Mouse (Mus musculus) right cerebral cortex, postnatal 4 days (tissue): ENCODE results near the gene Schip1.
A peak's percentile ranks its signal among the peaks of the same experiment; 100 is the strongest.

Experiments
- DNase-seq: peaks from one replicate; pipeline ENCODE4 v3.0.0-alpha.2; 2022

Schip1 gene

GRCm38 (mm10) chr3:68393578-68393977 lies 329.0 kb downstream of the Schip1 start:
- no peak for DNase-seq

- no peak for DNase-seq
Observed at GRCm38 (mm10) chr3:68398691-68399090, 334.1 kb downstream of the Schip1 start.

- DNase-seq, result no peak
Observed at GRCm38 (mm10) chr3:68400121-68400520, 335.5 kb downstream of the Schip1 start.

- DNase-seq, result no peak
Observed at GRCm38 (mm10) chr3:68403343-68403742, 338.7 kb downstream of the Schip1 start.

- peak; percentile 7 for DNase-seq
Observed at GRCm38 (mm10) chr3:68403783-68404217, 339.2 kb downstream of the Schip1 start.

GRCm38 (mm10) chr3:68405724-68406123 lies 341.1 kb downstream of the Schip1 start:
- DNase-seq, result no peak

- no peak for DNase-seq
Observed at GRCm38 (mm10) chr3:68412262-68412661, 347.7 kb downstream of the Schip1 start.

DNA sequence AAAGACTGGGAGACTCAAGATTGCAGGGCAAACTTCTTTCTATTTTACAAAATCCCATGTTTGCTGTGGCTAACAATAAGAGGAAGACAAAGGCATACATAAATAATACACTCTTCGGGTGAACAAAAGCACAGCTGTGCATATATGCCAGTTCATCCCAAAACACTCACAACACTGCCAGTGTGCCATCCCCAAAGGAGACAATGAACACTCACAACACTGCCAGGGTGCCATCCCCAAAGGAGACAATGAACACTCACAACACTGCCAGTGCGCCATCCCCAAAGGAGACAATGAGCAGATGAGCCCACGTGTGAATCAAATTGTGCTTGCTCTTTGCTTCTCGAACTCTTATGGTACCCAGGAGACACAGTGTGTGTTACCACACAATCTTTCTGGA lies 355.2 kb downstream of the Schip1 start:
- no peak for DNase-seq

DNA sequence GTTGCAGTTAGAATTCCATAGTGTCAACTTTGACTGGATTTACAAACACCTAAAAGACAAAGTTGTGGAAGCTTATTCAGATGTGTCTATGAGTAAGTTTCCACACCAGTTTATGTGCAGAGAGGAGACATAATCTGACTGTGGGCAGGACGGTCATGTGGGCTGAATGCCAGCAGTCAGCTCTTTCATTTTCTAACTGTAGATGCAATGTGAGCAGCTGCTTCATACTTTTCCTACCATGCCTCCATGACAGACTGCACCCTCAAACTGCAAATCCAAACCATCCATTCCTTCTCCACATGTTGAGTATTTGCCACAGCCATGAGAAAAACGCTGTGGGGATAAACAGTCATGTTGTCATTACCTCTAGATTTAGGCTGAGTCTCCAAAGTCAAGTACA lies 356.3 kb downstream of the Schip1 start:
- no peak for DNase-seq

DNA sequence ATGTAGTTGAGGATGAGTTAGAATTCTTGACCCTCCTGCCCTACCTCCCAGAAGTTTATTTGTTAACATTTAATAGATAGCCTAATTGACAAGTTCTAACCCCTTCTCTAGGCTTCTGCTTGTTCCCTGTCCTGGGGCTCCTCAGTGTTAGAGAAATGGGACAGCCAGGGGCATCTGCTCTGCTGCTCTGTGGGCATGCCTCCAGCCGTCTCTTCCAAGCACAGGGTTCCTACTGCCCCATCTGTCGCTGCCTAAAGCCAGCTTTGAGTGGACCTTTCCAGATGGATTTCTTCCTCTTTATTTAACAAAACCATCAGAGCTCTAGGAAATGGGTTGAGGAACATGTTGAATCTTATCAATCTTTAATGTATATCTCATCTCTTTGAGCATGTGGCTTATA lies 357.2 kb downstream of the Schip1 start:
- DNase-seq, result no peak

GRCm38 (mm10) chr3:68428081-68428480 lies 363.5 kb downstream of the Schip1 start:
- no peak for DNase-seq

DNA sequence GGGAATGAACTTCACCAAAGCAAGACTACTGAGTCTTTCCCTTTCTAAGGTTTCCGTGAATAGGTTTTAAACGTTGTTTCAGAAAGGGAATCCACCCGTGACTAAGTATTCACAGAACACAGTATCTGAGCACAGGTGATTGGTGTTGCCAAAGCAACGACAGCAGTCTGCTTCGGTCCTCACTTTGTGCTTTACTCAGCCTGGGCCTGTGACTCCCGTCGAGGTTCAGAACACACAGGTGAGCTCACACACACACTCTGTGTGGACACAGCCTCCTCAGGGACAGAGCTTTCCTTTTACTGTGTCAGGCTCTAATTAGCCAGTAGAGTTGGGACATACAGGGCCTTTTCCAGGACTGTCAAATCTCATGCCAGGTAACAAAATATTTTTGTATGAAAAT lies 369.8 kb downstream of the Schip1 start:
- no peak for DNase-seq

DNA sequence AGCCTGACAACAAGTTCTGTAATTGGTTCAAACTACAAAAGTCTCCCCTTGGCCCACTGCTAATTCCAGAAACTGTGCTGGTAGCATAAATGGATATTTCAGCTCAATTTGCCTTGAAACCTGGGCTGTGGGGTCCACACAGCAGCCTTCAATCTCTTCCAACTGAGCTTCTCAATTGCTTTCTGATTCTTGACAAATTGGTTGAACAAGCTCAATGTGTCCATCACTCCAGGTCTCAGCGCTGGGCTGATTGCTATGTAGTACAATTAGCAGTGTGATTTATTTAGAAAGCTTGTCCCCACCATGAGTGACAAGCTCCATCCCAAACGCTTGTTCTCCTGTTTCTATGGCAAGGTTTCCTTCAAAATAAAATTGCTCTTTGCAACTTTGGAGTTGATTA lies 370.3 kb downstream of the Schip1 start:
- no peak for DNase-seq

DNA sequence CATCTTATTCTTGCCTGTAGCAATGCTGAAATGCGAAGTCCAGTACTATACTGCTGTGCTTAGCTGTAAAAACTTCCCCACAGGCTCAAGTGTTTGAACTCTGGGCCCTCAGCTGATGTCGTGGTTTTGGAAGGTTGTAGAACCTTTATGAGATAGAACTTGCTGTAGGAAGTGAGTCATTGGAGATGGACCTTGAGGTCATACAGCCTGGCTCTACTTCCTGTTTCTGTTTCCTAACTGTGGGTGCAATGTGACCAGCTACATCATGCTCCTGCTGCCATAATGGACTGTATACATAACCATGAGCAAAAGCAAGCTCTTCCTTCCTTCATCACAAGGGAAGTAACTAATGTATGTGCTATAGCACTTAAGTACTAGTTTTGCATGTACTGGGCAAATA lies 383.9 kb downstream of the Schip1 start:
- no peak for DNase-seq

- DNase-seq, result no peak
Observed at GRCm38 (mm10) chr3:68451634-68452033, 387.0 kb downstream of the Schip1 start.

DNA sequence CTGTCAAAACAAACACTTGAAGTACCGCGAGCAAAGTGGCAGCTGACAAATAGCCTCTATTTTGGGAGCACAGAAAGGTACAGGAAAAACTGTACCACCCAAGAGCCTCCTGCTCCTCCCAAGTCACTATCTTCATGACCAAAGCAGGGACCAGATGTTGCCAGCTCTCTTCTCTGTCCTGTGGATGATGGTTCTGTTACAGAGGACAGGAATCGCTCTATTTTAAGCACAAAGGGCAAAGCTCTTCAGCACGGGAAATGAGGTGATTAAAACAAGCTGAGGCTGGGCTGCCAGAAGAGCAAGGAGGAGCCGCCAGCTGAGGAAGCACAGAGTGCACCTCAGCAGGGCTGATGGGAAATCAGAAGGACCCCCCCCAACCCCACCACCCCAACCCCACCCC lies 388.7 kb downstream of the Schip1 start:
- no peak for DNase-seq

GRCm38 (mm10) chr3:68453719-68454455 lies 389.3 kb downstream of the Schip1 start:
- no peak for DNase-seq

- DNase-seq, result no peak
Observed at GRCm38 (mm10) chr3:68466643-68467042, 402.0 kb downstream of the Schip1 start.

- no peak for DNase-seq
Observed at GRCm38 (mm10) chr3:68467941-68468687, 403.5 kb downstream of the Schip1 start.

DNA sequence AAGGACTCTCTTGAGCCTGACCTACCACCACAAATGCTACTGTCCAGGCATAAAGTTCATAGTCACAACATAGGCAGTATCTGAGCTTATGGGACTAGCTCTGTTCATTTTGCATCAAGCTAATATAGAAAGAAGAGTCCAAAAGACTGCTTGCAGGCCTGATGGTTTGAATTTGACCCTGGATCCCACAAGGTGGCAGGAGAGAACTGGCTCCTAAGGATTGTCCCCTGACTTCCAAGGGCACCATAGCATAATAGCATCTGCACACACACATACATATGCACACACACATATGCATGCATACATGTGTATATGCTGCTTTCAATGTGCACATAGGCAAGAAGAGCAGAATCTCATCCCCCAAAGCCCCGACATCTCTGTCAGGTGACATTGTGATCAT lies 405.0 kb downstream of the Schip1 start:
- DNase-seq, result no peak

- no peak for DNase-seq
Observed at GRCm38 (mm10) chr3:68470061-68470460, 405.5 kb downstream of the Schip1 start.

- DNase-seq, result no peak
Observed at GRCm38 (mm10) chr3:68470622-68471021, 406.0 kb downstream of the Schip1 start.

DNA sequence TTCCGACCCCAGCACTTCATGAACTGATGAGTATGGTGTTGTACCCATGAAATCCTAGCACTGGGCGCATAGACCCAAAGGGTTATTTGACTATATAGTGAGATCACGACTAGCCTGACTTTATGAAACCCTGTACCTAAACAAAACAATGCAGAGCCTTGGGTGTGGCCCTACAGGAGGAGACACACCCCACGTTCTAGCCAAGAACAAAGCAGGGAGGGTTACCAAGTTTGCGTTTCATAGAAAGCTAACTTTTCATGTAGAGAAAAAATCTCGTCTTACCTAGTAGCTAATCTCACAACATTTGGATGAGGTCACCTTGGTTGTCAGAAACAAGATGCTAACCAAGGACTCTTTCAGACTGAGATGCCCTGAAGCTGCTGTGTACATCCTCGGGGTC lies 411.7 kb downstream of the Schip1 start:
- no peak for DNase-seq

DNA sequence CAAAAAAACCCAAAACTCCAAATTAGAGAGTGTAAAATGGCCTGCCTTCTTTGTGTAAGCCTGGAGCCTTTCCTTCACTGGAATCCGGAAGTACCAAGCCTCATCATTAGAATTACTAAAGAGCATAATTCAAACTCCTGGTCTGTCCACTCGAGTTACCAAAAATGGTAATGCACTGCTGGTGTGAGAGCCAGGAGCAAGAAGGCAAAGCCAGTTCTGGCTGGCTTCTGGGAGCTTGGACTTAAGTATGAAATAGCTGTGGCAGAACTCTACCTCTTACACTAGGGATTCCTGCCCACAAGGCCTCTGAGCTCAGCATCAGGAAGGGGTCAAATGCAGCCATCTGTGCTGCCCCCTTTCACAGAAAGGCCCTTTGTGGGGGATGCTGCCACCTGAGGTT lies 412.9 kb downstream of the Schip1 start:
- DNase-seq, result no peak

- DNase-seq, result no peak
Observed at GRCm38 (mm10) chr3:68479266-68479665, 414.7 kb downstream of the Schip1 start.
